Mouse (Mus musculus) brain, adult 2 months (tissue): Measurements from ENCODE around the gene Ankdd1a.

Experiments used
- DNase-seq: peaks from one replicate; pipeline ENCODE4 v3.0.0; 2011; ENCODE audit warnings: low read depth, low spot score

Gene Ankdd1a

GRCm38 (mm10) chr9:65519807-65520504, at the start of gene Ankdd1a:
Gene Ankdd1a, minus strand, starts transcription at chr9:65520193.
- peak; percentile 82 for DNase-seq

GRCm38 (mm10) chr9:65569491-65569971, 49.5 kb upstream of the Ankdd1a start:
- DNase-seq = no peak

- DNase-seq = no peak
Observed at GRCm38 (mm10) chr9:65568787-65569186, 48.8 kb upstream of the Ankdd1a start.

- DNase-seq = no peak
Observed at GRCm38 (mm10) chr9:65564698-65565097, 44.7 kb upstream of the Ankdd1a start.

- DNase-seq = no peak
Observed at GRCm38 (mm10) chr9:65563073-65563472, 43.1 kb upstream of the Ankdd1a start.

- DNase-seq = peak; percentile 90
Observed at GRCm38 (mm10) chr9:65562081-65562506, 42.1 kb upstream of the Ankdd1a start.

- no peak for DNase-seq
Observed at GRCm38 (mm10) chr9:65561016-65561415, 41.0 kb upstream of the Ankdd1a start.

- DNase-seq = no peak
Observed at GRCm38 (mm10) chr9:65558806-65559205, 38.8 kb upstream of the Ankdd1a start.

- no peak for DNase-seq
Observed at GRCm38 (mm10) chr9:65556979-65557378, 37.0 kb upstream of the Ankdd1a start.

GRCm38 (mm10) chr9:65556349-65556748, 36.4 kb upstream of the Ankdd1a start:
- no peak for DNase-seq

- DNase-seq = no peak
Observed at GRCm38 (mm10) chr9:65555621-65556020, 35.6 kb upstream of the Ankdd1a start.

- DNase-seq = no peak
Observed at GRCm38 (mm10) chr9:65555001-65555405, 35.0 kb upstream of the Ankdd1a start.

GRCm38 (mm10) chr9:65552711-65553110, 32.7 kb upstream of the Ankdd1a start:
- no peak for DNase-seq

GRCm38 (mm10) chr9:65552141-65552540, 32.1 kb upstream of the Ankdd1a start:
- no peak for DNase-seq

GRCm38 (mm10) chr9:65551035-65551434, 31.0 kb upstream of the Ankdd1a start:
- peak; percentile 50 for DNase-seq

GRCm38 (mm10) chr9:65550079-65550831, 30.3 kb upstream of the Ankdd1a start:
- DNase-seq = no peak

GRCm38 (mm10) chr9:65549643-65550042, 29.6 kb upstream of the Ankdd1a start:
- no peak for DNase-seq

GRCm38 (mm10) chr9:65549139-65549538, 29.1 kb upstream of the Ankdd1a start:
- DNase-seq = no peak

GRCm38 (mm10) chr9:65548311-65548710, 28.3 kb upstream of the Ankdd1a start:
- DNase-seq = no peak

- no peak for DNase-seq
Observed at GRCm38 (mm10) chr9:65547844-65548243, 27.9 kb upstream of the Ankdd1a start.

GRCm38 (mm10) chr9:65547111-65547510, 27.1 kb upstream of the Ankdd1a start:
- no peak for DNase-seq

- DNase-seq = peak; percentile 45
Observed at GRCm38 (mm10) chr9:65546413-65546695, 26.4 kb upstream of the Ankdd1a start.
